Mouse (Mus musculus): ENCODE results near the gene Lig4. TPM values are rescaled to one million over a fixed set of nuclear protein-coding genes. Genes with fewer than 3 reads are reported as not detected.

Gene Lig4
- polyA plus RNA-seq, 1 experiment = 1.4 TPM

GRCm38 (mm10) chr8:9934891-9935565 is 42.5 kb downstream of the Lig4 start:
- WGBS = 13% methylated on average over 10 of the region's 10 CpGs
- DNase-seq (ENCODE audit: low read depth, low spot score) = peak; percentile 18

- no peak for DNase-seq (ENCODE audit: low read depth, low spot score)
These were observed 44.8 kb downstream of the Lig4 start for GRCm38 (mm10) chr8:9932711-9933110.

GRCm38 (mm10) chr8:9929746-9930445 is 47.6 kb downstream of the Lig4 start:
- DNase-seq (ENCODE audit: low read depth, low spot score) = no peak
- 68% methylated on average over 14 of the region's 14 CpGs for WGBS

Other genes starting within 250 kb of the Lig4 start
- 0.30 and 0.38 TPM in 2 replicates for gene Fam155a, start 206.5 kb downstream of the Lig4 start, polyA plus RNA-seq (2012; rRNA removed)
- gene Gm10217, start 113.4 kb downstream of the Lig4 start, polyA plus RNA-seq (2012; rRNA removed) = not detected in 2 replicates
- gene Abhd13, start within 50 bp of the Lig4 start, polyA plus RNA-seq (2012; rRNA removed) = 6.6 and 8.1 TPM in 2 replicates
- 5.7 and 9.4 TPM in 2 replicates for gene Tnfsf13b, start 28.8 kb upstream of the Lig4 start, polyA plus RNA-seq (2012; rRNA removed)
- gene Myo16, start 176.2 kb upstream of the Lig4 start, polyA plus RNA-seq (2012; rRNA removed) = 0.04 and 0.06 TPM in 2 replicates

All from large intestine, adult 2 months (tissue).